Mouse (Mus musculus) cerebellum, adult 9-10 months (tissue): ENCODE results near the gene Neurl4.
"Not testable (repeated sequence)": the region's sequence is repeated elsewhere in the genome, so short reads cannot be mapped to it uniquely, and the experiment has no call there.

Experiments used
- DNase-seq: peaks from one replicate; pipeline ENCODE4 v3.0.0; 2022

Gene Neurl4

DNA sequence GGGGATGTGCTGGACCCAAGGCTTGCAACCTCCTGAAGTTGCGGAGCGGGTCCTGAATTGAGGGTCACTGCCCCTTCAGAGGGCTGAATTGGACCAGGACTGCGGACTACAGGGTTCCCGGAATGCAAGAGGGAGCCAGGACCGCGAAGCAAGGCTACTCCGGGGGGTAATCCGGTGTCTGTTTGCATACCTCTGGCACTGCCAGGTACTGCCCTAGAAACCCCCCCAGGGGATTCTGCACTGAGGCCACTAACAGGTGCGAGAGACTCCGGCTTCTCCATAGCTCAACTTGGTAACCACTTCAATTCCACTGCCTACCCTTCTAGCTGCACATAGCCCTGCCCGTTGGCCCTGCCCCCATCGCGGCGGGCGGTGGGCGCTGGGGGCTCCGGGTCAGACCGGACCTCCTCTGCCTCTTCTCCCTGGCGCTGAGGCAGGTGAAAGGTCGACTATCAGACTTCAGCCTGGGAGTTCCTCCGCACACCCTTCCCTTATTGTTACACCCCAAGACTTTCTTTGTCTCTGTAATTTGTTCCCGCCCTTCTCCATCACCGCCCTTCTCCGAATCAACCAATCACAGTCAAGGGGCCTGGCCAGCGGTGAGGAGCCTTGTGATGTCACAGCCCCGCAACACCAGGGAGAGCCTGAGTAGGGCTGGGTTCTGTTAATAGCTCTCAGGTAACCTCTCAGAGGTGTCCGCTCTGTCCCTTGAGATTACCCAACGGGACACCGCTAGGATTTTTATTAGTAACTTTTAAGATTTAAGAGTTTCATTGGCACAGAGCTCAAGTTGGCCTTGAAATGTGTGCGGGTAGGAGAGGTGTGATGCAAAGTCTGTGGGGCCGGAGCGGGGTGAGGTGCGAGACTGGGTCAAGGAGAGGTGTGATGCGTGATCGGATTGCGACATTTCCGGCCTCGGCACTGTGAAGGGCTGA lies at the start of gene Neurl4, which contains the start of gene 2810408A11Rik:
Neurl4 (plus strand) TSS at position 602 of the 935 bp plus-strand sequence.
2810408A11Rik (minus strand) TSS at position 517 of the 935 bp plus-strand sequence.
- DNase-seq: peak; percentile 93

GRCm38 (mm10) chr11:69853994-69854393 lies 46.9 kb upstream of the Neurl4 start:
- no peak for DNase-seq

DNA sequence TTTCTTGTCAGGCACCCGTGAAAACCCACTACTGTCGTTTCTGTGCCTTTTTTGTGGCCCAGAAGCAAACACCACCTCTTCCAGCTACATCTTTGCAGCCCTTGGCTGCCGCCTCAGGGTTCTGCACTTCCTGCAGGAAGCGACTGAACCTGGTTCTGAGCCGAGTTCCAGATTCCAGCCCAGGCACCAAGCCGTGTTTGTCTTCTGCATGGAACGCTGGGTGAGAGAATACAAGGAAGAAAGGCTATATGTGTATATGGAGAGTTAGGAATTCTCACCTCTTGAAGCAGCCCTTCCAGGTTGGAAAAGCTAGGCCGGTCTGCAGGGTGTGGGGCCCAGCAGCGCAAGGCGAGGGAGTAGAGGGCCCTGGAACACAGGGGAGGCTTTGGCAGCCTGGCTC lies 46.2 kb upstream of the Neurl4 start:
- DNase-seq: no peak

GRCm38 (mm10) chr11:69855347-69855746 lies 45.5 kb upstream of the Neurl4 start:
- peak; percentile 56 for DNase-seq

GRCm38 (mm10) chr11:69858113-69858998 lies 42.5 kb upstream of the Neurl4 start, which contains the start of gene Tnk1:
Gene Tnk1 (minus strand): TSS chr11:69858730.
- no peak for DNase-seq

DNA sequence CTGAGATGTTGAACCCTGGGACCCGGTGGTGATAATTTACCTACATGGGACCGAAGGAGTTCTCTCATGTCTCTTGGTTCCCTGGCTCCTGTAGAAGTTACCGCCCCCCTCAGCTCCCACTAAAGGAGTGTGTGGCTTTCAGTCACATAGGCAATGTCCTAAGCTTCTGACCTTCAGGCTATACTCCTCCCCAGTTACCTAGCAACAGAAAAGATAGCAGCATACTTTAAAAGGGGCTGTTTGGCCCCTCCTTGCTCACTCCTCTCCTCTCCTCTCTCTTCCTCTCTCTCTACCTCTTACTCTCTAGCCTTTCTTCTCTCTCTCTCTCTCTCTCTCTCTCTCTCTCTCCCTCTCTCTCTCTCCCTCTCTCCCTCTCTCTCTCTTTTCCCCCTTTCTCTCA lies 37.1 kb upstream of the Neurl4 start:
- not testable (repeated sequence) for DNase-seq

- DNase-seq: no peak
These were observed 36.6 kb upstream of the Neurl4 start for GRCm38 (mm10) chr11:69864138-69864860.

DNA sequence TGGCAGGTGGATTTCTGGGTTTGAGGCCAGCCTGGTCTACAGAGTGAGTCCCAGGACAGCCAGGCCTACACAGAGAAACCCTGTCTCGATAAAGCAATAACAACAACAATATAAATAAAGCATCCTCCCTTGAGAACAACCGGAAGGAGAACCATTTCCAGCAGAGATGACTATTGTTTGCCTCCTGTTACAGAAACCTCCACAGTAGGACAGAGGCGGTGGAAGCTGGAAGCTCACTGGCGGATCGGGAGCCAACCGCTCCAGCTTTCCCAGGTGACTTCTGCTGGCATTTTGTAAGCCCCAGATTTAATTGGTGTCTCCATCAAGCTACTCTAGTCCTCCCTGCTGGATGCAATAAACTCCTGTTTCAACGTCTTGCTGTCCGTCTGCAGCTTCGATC lies 35.3 kb upstream of the Neurl4 start:
- DNase-seq: no peak

- DNase-seq: no peak
These were observed 33.5 kb upstream of the Neurl4 start for GRCm38 (mm10) chr11:69867335-69867734.

DNA sequence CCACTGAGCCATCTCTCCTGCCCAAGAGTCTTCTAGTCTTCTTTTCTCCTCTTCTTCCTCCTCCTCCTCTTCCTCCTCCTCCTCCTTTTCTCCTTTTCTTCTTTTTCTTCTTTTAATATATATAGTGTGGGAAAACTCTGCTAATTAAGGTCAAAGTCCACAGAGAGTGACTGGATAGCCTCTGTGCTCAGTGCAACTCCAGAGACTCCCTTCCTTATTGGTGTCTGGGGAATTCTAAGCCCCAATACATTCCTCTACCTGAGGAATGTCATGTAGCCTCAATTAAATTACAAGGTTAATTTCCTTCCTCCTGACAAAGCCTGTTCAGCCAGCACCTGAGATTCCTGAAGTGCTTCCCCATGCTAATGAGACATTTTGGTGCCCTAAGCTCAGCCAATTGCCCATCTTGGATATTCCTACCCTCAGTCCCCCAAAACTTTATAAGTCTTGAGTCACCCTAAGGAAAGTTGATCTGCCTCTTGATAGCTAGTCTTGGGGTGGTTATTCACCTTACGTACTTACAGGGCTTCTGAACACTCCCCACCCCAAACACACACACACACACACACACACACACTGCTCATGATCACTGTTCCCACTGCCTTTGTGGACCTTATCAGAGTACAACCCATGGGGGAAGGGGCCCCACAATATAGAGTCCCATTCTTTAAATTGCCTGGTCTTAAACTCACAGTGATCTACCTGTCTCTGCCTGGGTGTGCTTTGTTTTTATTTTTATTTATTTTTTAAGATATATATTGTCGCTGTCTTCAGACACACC lies 30.4 kb upstream of the Neurl4 start:
- DNase-seq: no peak

DNA sequence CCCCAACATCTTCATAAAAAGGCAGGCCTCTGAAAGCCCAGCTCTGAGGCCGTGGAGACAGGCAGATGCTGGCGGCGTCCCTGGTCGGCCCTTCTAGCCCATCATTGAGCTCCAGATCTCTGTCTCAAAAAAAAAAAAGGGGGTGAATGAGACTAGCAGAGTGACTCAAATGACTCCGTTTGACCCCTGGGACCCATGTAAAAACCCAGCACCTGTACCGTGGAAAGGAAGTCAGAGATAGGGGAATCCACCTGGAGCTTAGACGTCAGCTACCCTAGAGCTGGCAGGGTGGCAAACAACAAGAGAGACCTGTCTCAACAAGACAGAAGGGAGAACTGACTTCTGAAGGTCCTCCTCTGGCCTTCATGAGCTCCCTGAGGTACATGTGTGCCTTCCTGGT lies 29.1 kb upstream of the Neurl4 start:
- DNase-seq: no peak

DNA sequence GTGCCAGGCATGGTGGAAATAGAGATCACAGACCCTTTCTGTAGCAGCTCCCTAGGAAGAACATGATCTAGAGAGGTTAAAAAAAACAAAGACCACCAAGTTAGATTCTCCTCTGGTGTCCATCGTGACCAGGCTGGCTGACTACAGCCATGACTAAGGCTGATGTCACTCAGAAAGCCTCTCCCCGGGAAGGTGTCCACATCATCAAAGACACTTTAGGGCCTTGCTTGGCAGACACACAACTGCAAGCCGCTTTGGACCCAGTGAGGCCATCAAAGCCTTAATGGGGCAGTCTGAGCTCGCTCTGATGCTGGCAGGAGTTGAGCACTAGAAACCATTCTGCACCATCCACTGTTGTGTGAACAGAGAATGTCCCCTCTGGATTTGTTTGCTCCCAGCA lies 28.4 kb upstream of the Neurl4 start:
- no peak for DNase-seq

DNA sequence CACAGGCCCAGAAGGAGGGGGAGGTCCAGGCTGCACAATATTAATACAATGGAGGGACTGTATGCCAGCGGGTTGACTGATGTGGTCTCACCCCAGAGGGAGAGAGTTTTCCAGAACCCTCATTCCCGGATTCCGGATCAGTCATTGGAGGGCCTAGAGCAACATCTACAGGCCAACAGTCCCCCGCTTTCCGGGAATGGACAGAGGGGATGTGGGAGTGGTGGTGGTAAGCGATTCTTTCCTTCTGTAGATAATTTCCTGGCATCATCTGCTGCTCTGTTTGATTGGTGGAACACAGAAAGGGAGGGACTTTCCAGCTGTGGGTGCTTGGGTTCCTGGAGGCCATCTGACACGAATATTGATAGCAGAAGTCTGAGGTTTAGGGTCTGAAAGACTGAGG lies 24.7 kb upstream of the Neurl4 start:
- no peak for DNase-seq

DNA sequence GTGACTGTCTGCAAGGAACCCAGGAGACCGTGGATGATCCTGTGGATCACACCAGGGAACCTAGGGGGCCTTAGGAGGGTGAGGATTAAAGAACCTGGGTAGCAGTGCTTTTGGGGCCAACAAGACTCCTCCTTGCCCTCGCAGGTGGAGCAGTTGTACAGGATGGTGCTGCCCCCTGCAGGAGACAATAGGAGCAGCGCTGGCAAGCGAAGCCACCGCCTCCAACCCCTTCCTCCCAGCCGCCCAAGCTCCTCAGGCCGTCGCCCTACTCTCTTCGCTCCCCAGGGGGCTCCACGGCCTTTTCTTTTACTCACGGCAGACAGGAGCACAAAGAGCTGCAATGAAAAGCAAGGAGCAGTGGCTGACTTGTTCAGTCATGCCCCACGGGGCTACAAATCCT lies 24.0 kb upstream of the Neurl4 start:
- peak; percentile 78 for DNase-seq

DNA sequence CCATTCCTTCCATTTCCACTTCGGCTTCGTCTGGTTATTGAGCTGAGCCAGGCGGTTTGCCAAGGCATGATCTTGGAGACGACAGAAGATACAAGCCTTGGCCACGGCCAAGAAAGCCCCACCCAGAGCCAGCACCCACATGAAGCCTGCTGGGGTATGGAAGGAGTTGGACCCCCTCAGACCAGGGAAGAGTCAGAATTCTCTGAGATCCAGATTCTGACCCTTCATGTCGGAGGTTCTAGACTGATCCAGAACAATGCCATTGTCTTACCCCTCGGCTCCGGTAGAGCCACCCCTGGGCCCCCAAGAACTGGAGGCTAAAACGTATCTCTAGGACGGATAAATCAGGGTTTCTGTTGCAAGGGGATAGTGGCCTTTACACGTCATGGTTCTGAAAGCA lies 23.0 kb upstream of the Neurl4 start, which contains the start of gene Tmem95:
Tmem95 (minus strand) TSS at position 141 of the 400 bp plus-strand sequence.
- DNase-seq: no peak

DNA sequence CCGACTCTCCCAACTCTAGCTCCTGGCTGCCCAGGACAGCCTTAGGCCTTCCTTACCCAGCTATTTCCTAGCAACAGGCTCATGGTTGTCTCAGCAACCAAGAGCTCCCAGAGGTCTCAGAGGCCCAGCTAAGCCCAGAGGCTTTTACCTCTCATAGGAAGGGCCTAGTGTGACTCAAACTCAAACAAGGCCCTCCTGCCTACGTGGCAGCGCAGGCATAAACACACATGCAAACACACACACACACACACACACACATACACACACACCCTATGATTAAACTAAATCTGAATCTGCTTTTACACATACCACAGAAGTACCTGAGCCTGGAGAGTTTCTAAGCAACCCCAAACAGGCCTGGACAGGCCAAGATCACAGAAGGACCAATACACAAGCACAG lies 22.5 kb upstream of the Neurl4 start:
- no peak for DNase-seq

DNA sequence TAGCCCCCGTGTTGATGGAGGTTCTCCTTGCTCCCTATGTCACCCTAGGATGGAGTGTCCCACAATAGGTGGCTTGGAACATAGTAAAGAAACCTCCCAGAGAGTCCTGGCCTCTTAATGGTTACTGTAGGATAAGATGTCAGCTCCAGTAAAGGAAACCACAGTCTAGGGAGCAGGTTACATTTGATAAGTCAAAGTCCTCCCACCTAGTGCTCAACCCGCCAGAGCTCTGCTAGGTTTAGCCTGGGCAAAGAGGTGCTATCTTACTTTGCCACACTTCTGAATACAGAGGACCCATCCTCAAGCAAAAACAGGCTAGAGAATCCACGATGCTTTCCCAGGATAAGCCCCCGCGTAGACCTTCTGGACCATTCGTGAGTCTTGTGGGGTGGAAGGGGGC lies 21.9 kb upstream of the Neurl4 start:
- DNase-seq: no peak

DNA sequence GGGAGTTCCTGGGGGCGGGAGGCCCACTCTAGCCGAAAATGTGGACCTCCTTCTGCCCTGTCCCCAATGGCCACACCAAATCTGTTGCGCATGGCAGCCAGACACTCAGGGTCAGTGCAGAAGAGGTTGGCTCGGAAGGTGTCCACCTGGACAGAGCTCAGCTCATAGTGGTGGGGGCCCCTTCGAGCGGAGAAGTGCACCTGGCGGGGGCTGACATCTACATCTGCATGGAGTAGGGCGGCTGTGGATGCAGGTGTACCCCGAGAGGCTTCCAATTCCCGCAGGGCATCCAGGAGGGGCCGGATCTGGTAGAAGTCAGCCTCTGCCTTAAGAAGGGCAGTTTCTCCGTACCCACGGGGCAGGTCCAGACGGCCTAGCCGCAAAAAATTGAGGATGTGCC lies 21.2 kb upstream of the Neurl4 start:
- DNase-seq: no peak

- DNase-seq: peak; percentile 62
These were observed 20.4 kb upstream of the Neurl4 start for GRCm38 (mm10) chr11:69880506-69880852.

- DNase-seq: peak; percentile 69
These were observed 19.8 kb upstream of the Neurl4 start, which contains the start of gene Kctd11 for GRCm38 (mm10) chr11:69880853-69881603. Gene Kctd11 (minus strand): TSS chr11:69881406.
